Mouse (Mus musculus) brain, adult 2 months (tissue): Measurements from ENCODE around the gene Olfr506.
"Not testable (repeated sequence)": the region's sequence is repeated elsewhere in the genome, so short reads cannot be mapped to it uniquely, and the experiment has no call there.

Source experiments
- DNase-seq: peaks from one replicate; pipeline ENCODE4 v3.0.0; 2011; ENCODE audit warnings: low read depth, low spot score

The Olfr506 gene

GRCm38 (mm10) chr7:108610487-108610886 lies at the start of gene Olfr506:
Gene Olfr506, plus strand, starts transcription at chr7:108610787.
- DNase-seq: no peak

- DNase-seq: no peak
Measured at GRCm38 (mm10) chr7:108565693-108566092, 44.9 kb upstream of the Olfr506 start, which contains the start of gene Olfr504. Gene Olfr504, minus strand, starts transcription at chr7:108565793.

GRCm38 (mm10) chr7:108589797-108590196 lies 20.8 kb upstream of the Olfr506 start:
- no peak for DNase-seq

- not testable (repeated sequence) for DNase-seq
Measured at GRCm38 (mm10) chr7:108601916-108602315, 8.7 kb upstream of the Olfr506 start.

GRCm38 (mm10) chr7:108614110-108614509 lies 3.5 kb downstream of the Olfr506 start:
- DNase-seq: no peak

GRCm38 (mm10) chr7:108616781-108617180 lies 6.2 kb downstream of the Olfr506 start:
- not testable (repeated sequence) for DNase-seq

GRCm38 (mm10) chr7:108621514-108621913 lies 10.9 kb downstream of the Olfr506 start, which contains the start of gene Olfr507:
Gene Olfr507, plus strand, starts transcription at chr7:108621814.
- DNase-seq: no peak

GRCm38 (mm10) chr7:108629694-108630093 lies 19.1 kb downstream of the Olfr506 start, which contains the start of gene Olfr508:
Gene Olfr508, plus strand, starts transcription at chr7:108629994.
- DNase-seq: no peak

- no peak for DNase-seq
Measured at GRCm38 (mm10) chr7:108651806-108652205, 41.2 kb downstream of the Olfr506 start, which contains the start of gene Olfr509. Gene Olfr509, minus strand, starts transcription at chr7:108651906.

GRCm38 (mm10) chr7:108662419-108662818 lies 51.8 kb downstream of the Olfr506 start:
- no peak for DNase-seq
